ENCODE assay signal across 21 mouse cellular contexts in the genomic region with DNA sequence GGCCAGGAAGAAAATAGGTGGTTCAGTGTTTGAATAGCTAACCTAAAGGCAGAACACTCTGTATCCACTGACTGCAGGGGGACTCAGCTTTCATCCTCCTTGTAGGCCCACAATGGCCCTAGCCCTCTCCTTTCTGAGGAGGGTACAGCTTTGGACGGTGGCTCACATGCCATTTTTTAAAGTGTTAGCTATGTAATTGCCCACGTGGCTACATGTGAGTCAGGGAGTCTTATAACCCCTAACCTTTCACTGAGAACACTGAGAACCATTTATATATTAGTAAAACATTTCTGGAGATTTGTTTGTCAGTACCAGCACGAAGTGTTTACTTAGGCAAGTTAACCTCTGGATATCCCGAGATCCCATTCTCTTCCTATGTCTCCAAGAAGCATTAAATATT. TPM values are rescaled to one million over a fixed set of nuclear protein-coding genes. Genes with fewer than 3 reads are reported as not detected.
DNase-seq lines count a peak whose midpoint lies in the region; ATAC-seq and TF ChIP-seq lines count a peak whose summit lies in the region.
"Had no signal": no experiment of that assay in that cellular context is flagged by ENCODE, and none has a peak within 500 bp of the region (broad histone marks: within the 10 kb centered on the region; RNA-seq: fewer than 3 reads in every experiment).

No protein-coding gene starts in this region.

- DNase-seq in intestine, embryonic 14.5 days (ENCODE audit: low spot score), result peak; percentile 39
- DNase-seq in midbrain, embryonic 11.5 days (ENCODE audit: low spot score, missing footprints), result peak; percentile 8
- no peak for DNase-seq in midbrain, embryonic 10.5 days (ENCODE audit: low spot score)
- DNase-seq in thymus, adult 2 months, result no peak
- DNase-seq: adrenal gland, adult 8-10 months; adrenal gland, postnatal 14 days; adrenal gland, postnatal 36 days; B cell, adult 2 months; cerebellum, adult 11-12 months; cerebellum, adult 2 months; cerebellum, adult 9-10 months had no signal

- H3K4me2 ChIP-seq in intestine, embryonic 14.5 days (ENCODE audit: low read length), result no peak overlapping the region
- H3K4me2 ChIP-seq in intestine, postnatal 0 days (replicated peaks; ENCODE audit: low read depth), result no peak overlapping the region
- H3K4me2 ChIP-seq in midbrain, embryonic 11.5 days, result no peak overlapping the region
- H3K4me2 ChIP-seq: embryonic facial prominence, embryonic 12.5 days; forebrain, embryonic 13.5 days; forebrain, embryonic 15.5 days had no signal

- no peaks in the 10 kb centered on the region for H3K4me1 ChIP-seq in intestine, embryonic 14.5 days (replicated peaks; ENCODE audit: control insufficient read depth, insufficient read depth, low read length)
- H3K4me1 ChIP-seq in intestine, postnatal 0 days (replicated peaks; ENCODE audit: control insufficient read depth, insufficient read depth, low read length), result no peaks in the 10 kb centered on the region
- H3K4me1 ChIP-seq in midbrain, embryonic 11.5 days (ENCODE audit: control insufficient read depth, insufficient read depth, low read length), result no peaks in the 10 kb centered on the region
- no peaks in the 10 kb centered on the region for H3K4me1 ChIP-seq in midbrain, embryonic 10.5 days
- no peaks in the 10 kb centered on the region for H3K4me1 ChIP-seq in thymus, adult 2 months (replicated peaks; ENCODE audit: control insufficient read depth, insufficient read depth, low read length)
- H3K4me1 ChIP-seq: embryonic facial prominence, embryonic 10.5 days; embryonic facial prominence, embryonic 12.5 days; forebrain, embryonic 13.5 days; forebrain, embryonic 15.5 days had no signal

- no peaks in the 10 kb centered on the region for H3K27me3 ChIP-seq in intestine, embryonic 14.5 days (replicated peaks; ENCODE audit: control insufficient read depth, insufficient read depth, low read length)
- no peaks in the 10 kb centered on the region for H3K27me3 ChIP-seq in intestine, postnatal 0 days (replicated peaks; ENCODE audit: control insufficient read depth, insufficient read depth, low read length)
- H3K27me3 ChIP-seq in midbrain, embryonic 11.5 days (ENCODE audit: control insufficient read depth, insufficient read depth, low read length), result no peaks in the 10 kb centered on the region
- no peaks in the 10 kb centered on the region for H3K27me3 ChIP-seq in midbrain, embryonic 10.5 days (ENCODE audit: low read depth, poor library complexity, severe bottlenecking)
- H3K27me3 ChIP-seq in thymus, adult 2 months (ENCODE audit: control insufficient read depth, insufficient read depth, low read length), result no peaks in the 10 kb centered on the region
- H3K27me3 ChIP-seq: CH12.LX; embryonic facial prominence, embryonic 12.5 days; forebrain, embryonic 13.5 days; forebrain, embryonic 15.5 days had no signal

- no peaks in the 10 kb centered on the region for H3K9me3 ChIP-seq in intestine, embryonic 14.5 days (ENCODE audit: control insufficient read depth, low read length)
- no peaks in the 10 kb centered on the region for H3K9me3 ChIP-seq in intestine, postnatal 0 days (ENCODE audit: control insufficient read depth)
- no peaks in the 10 kb centered on the region for H3K9me3 ChIP-seq in midbrain, embryonic 11.5 days (ENCODE audit: control insufficient read depth, low read length)
- H3K9me3 ChIP-seq in midbrain, embryonic 10.5 days (replicated peaks), result no peaks in the 10 kb centered on the region
- H3K9me3 ChIP-seq: embryonic facial prominence, embryonic 10.5 days; embryonic facial prominence, embryonic 12.5 days; forebrain, embryonic 13.5 days; forebrain, embryonic 15.5 days had no signal

- ATAC-seq in intestine, embryonic 14.5 days (replicated peaks; ENCODE audit: low FRiP score, low TSS enrichment, low read depth), result no peak
- no peak for ATAC-seq in intestine, postnatal 0 days
- no peak for ATAC-seq in midbrain, embryonic 11.5 days (ENCODE audit: low FRiP score)
- ATAC-seq: activated CD4-positive, CD25-positive, alpha-beta regulatory T cell, adult 4 months; CD4-positive, CD25-positive, alpha-beta regulatory T cell, adult 4 months; forebrain, embryonic 13.5 days; forebrain, embryonic 15.5 days; Patski had no signal

- 24% methylated on average over 4 of the region's 4 CpGs for WGBS in intestine, embryonic 14.5 days
- whole genome bisulfite sequencing in intestine, postnatal 0 days, result 40% methylated on average over 4 of the region's 4 CpGs
- 83% methylated on average over 4 of the region's 4 CpGs for WGBS in midbrain, embryonic 11.5 days
- 79% methylated on average over 4 of the region's 4 CpGs for WGBS in midbrain, embryonic 10.5 days
- 83% methylated on average over 4 of the region's 4 CpGs for WGBS in thymus, adult 2 months

- no peak overlapping the region for H3K27ac ChIP-seq in intestine, embryonic 14.5 days (ENCODE audit: low read depth)
- H3K27ac ChIP-seq in intestine, postnatal 0 days (ENCODE audit: low read depth, low read length), result no peak overlapping the region
- no peak overlapping the region for H3K27ac ChIP-seq in midbrain, embryonic 11.5 days (ENCODE audit: low read depth, low read length)
- no peak overlapping the region for H3K27ac ChIP-seq in midbrain, embryonic 10.5 days (replicated peaks)
- H3K27ac ChIP-seq in thymus, adult 2 months (ENCODE audit: control insufficient read depth, insufficient read depth, low read length), result no peak overlapping the region
- H3K27ac ChIP-seq: embryonic facial prominence, embryonic 10.5 days; embryonic facial prominence, embryonic 12.5 days; forebrain, embryonic 13.5 days; forebrain, embryonic 15.5 days had no signal

- no peak for TF ChIP-seq POLR2A in thymus, adult 2 months (IDR thresholded peaks at IDR 0.05; ENCODE audit: control insufficient read depth, extremely low read depth, insufficient read depth, low read length, poor library complexity)

- no peak overlapping the region for H3K4me3 ChIP-seq in intestine, embryonic 14.5 days (ENCODE audit: low read depth, low read length)
- H3K4me3 ChIP-seq in intestine, postnatal 0 days (ENCODE audit: low read depth, low read length), result no peak overlapping the region
- H3K4me3 ChIP-seq in midbrain, embryonic 11.5 days (ENCODE audit: low read depth, low read length), result no peak overlapping the region
- no peak overlapping the region for H3K4me3 ChIP-seq in midbrain, embryonic 10.5 days
- H3K4me3 ChIP-seq in thymus, adult 2 months (ENCODE audit: control insufficient read depth, insufficient read depth, low read length), result no peak overlapping the region
- H3K4me3 ChIP-seq: embryonic facial prominence, embryonic 10.5 days; embryonic facial prominence, embryonic 12.5 days; forebrain, embryonic 13.5 days; forebrain, embryonic 15.5 days had no signal

- no peak overlapping the region for H3K9ac ChIP-seq in intestine, embryonic 14.5 days (ENCODE audit: low read length)
- H3K9ac ChIP-seq in intestine, postnatal 0 days (ENCODE audit: low read depth, low read length), result no peak overlapping the region
- H3K9ac ChIP-seq in midbrain, embryonic 11.5 days (ENCODE audit: low read length), result no peak overlapping the region
- H3K9ac ChIP-seq: embryonic facial prominence, embryonic 12.5 days; forebrain, embryonic 13.5 days; forebrain, embryonic 15.5 days had no signal

- TF ChIP-seq CTCF in intestine, postnatal 0 days (IDR thresholded peaks at IDR 0.05; ENCODE audit: low read depth), result no peak
- no peak for TF ChIP-seq CTCF in thymus, adult 2 months (IDR thresholded peaks at IDR 0.05; ENCODE audit: borderline replicate concordance, control insufficient read depth, extremely low read depth, insufficient read depth, low read length, poor library complexity)

- no peaks in the 10 kb centered on the region for H3K36me3 ChIP-seq in intestine, embryonic 14.5 days (ENCODE audit: control insufficient read depth, insufficient read depth, low read length)
- H3K36me3 ChIP-seq in intestine, postnatal 0 days (ENCODE audit: control insufficient read depth, insufficient read depth), result no peaks in the 10 kb centered on the region
- no peaks in the 10 kb centered on the region for H3K36me3 ChIP-seq in midbrain, embryonic 11.5 days (ENCODE audit: control insufficient read depth, insufficient read depth, low read length)
- H3K36me3 ChIP-seq in midbrain, embryonic 10.5 days, result no peaks in the 10 kb centered on the region
- no peaks in the 10 kb centered on the region for H3K36me3 ChIP-seq in thymus, adult 2 months (ENCODE audit: control insufficient read depth, insufficient read depth, low read length)
- H3K36me3 ChIP-seq: embryonic facial prominence, embryonic 10.5 days; embryonic facial prominence, embryonic 12.5 days; forebrain, embryonic 15.5 days; G1E had no signal

RNA-seq across cellular contexts. Expression of a gene that starts 12.1 kb away (rescaled TPM):
- 17.1 and 17.5 TPM in 2 replicates for polyA plus RNA-seq in intestine, embryonic 14.5 days (2014; fragmentation: Nextera tagmentation; extraction: Ambion mirVana)
- 14.6 and 14.9 TPM in 2 replicates for polyA plus RNA-seq in intestine, postnatal 0 days (2015; fragmentation: Nextera tagmentation; extraction: Ambion mirVana)
- 8.4 and 10.3 TPM in 2 replicates for polyA plus RNA-seq in midbrain, embryonic 11.5 days (2014; fragmentation: Nextera tagmentation; extraction: Ambion mirVana)
- polyA plus RNA-seq in midbrain, embryonic 10.5 days (2016; fragmentation: Nextera tagmentation; extraction: Ambion mirVana), result 3.0 and 5.6 TPM in 2 replicates
- polyA plus RNA-seq in thymus, adult 2 months (2012; rRNA removed), result 0.11 and 0.22 TPM in 2 replicates
- polyA plus RNA-seq: activated CD4-positive, CD25-positive, alpha-beta regulatory T cell, adult 4 months; CD4-positive, CD25-positive, alpha-beta regulatory T cell, adult 4 months; G1E had no signal

Comparison
In these comparisons a context has a peak if more than half of its experiments do, and no peak if none do; other contexts are left out.
1. DNase-seq: peak in intestine, embryonic 14.5 days (single experiment) and midbrain, embryonic 11.5 days (single experiment); none in midbrain, embryonic 10.5 days (single experiment) and thymus, adult 2 months (single experiment).